Mouse (Mus musculus) limb, embryonic 15.5 days (tissue): ENCODE results near the gene Gm20388. TPM values are rescaled to one million over a fixed set of nuclear protein-coding genes. Genes with fewer than 3 reads are reported as not detected.

ENCODE experiments used
- ATAC-seq: fragments of 200-750 bp; cut with Nextera tagmentation; 2 replicates; pipeline ENCODE4 v1.8.0; 2017; ENCODE audit warnings: low read depth, moderate TSS enrichment; ENCODE audit not compliant: insufficient number of reproducible peaks, low FRiP score, low TSS enrichment
- H3K27ac ChIP-seq: fragments of 300-500 bp; sonication (generic); 2 replicates; pipeline ENCODE4 v1.5.1; 2015; ENCODE audit warnings: moderate library complexity, mild to moderate bottlenecking, inconsistent platforms
- H3K27me3 ChIP-seq: fragments of 300-500 bp; sonication (generic); 2 replicates; pipeline ENCODE4 v1.6.1; 2015; ENCODE audit warnings: inconsistent platforms
- H3K36me3 ChIP-seq: fragments of 300-500 bp; sonication (generic); 2 replicates; pipeline ENCODE4 v1.6.1; 2015; ENCODE audit warnings: inconsistent platforms
- H3K4me1 ChIP-seq: fragments of 300-500 bp; sonication (generic); 2 replicates; pipeline ENCODE4 v1.6.1; 2015; ENCODE audit warnings: inconsistent platforms
- H3K4me2 ChIP-seq: fragments of 300-500 bp; sonication (generic); 2 replicates; pipeline ENCODE4 v1.6.1; 2015; ENCODE audit warnings: mild to moderate bottlenecking, inconsistent platforms
- H3K4me3 ChIP-seq: fragments of 300-500 bp; sonication (generic); 2 replicates; pipeline ENCODE4 v1.5.1; 2015; ENCODE audit warnings: mild to moderate bottlenecking, inconsistent platforms
- H3K9ac ChIP-seq: fragments of 300-500 bp; sonication (generic); 2 replicates; pipeline ENCODE4 v1.6.1; 2015; ENCODE audit warnings: inconsistent platforms
- H3K9me3 ChIP-seq: fragments of 300-500 bp; sonication (generic); 2 replicates; pipeline ENCODE4 v1.6.1; 2016; ENCODE audit warnings: inconsistent platforms
- WGBS: fragments of 180-500 bp; shearing (Covaris S2); methylation state at CpG from one replicate; pipeline ENCODE4 v1.1.7; 2015; 5-methylcytosine and 5-hydroxymethylcytosine counted together
- polyA plus RNA-seq: library from polyadenylated mRNA; unstranded; fragments of >200 nt; fragmentation: Nextera tagmentation; extraction: Ambion mirVana; gene quantifications from 2 replicates; pipeline ENCODE4 v1.2.1, GENCODE M21; 2015

Gene Gm20388
- polyA plus RNA-seq, 1 experiment from 2014 or later = 4.9 TPM

GRCm38 (mm10) chr8:120282465-120282864 is 371.8 kb downstream of the Gm20388 start:
- Histone ChIP-seq H3K9ac (no peak overlapping the region), H3K27me3 (no peaks in the 10 kb centered on the region), H3K4me1 (peaks cover 84% of the 10 kb centered on the region), H3K27ac (peak overlapping the region; percentile 71), H3K4me2 (no peak overlapping the region), H3K36me3 (no peaks in the 10 kb centered on the region), H3K9me3 (no peaks in the 10 kb centered on the region), H3K4me3 (no peak overlapping the region)
- WGBS = 13% methylated on average over 5 of the region's 5 CpGs
- ATAC-seq = no peak

GRCm38 (mm10) chr8:120284265-120284664 is 373.6 kb downstream of the Gm20388 start:
- Histone ChIP-seq H3K4me1 (peaks cover 84% of the 10 kb centered on the region), H3K36me3 (no peaks in the 10 kb centered on the region), H3K4me3 (no peak overlapping the region), H3K27ac (peak overlapping the region; percentile 71), H3K4me2 (no peak overlapping the region), H3K9me3 (no peaks in the 10 kb centered on the region), H3K9ac (no peak overlapping the region), H3K27me3 (no peaks in the 10 kb centered on the region)
- 26% methylated on average over 9 of the region's 9 CpGs for whole genome bisulfite sequencing
- no peak for ATAC-seq

- H3K4me2 ChIP-seq = no peak overlapping the region
- peak; percentile 73; the same call in 1 of the 2 replicates for ATAC-seq
Measured at GRCm38 (mm10) chr8:120285033-120285432, 374.4 kb downstream of the Gm20388 start.

GRCm38 (mm10) chr8:120285878-120286277 is 375.2 kb downstream of the Gm20388 start:
- Histone ChIP-seq H3K27ac (peak overlapping the region; percentile 71), H3K4me2 (no peak overlapping the region), H3K9ac (no peak overlapping the region), H3K36me3 (no peaks in the 10 kb centered on the region), H3K4me3 (no peak overlapping the region), H3K4me1 (peaks cover 91% of the 10 kb centered on the region), H3K9me3 (no peaks in the 10 kb centered on the region), H3K27me3 (no peaks in the 10 kb centered on the region)
- ATAC-seq = no peak
- 51% methylated on average over 9 of the region's 9 CpGs for WGBS

More at GRCm38 (mm10) chr8:120285033-120285432, 374.4 kb downstream of the Gm20388 start:
- Histone ChIP-seq H3K4me3 (no peak overlapping the region), H3K27ac (peak overlapping the region; percentile 71), H3K4me1 (peaks cover 89% of the 10 kb centered on the region), H3K9me3 (no peaks in the 10 kb centered on the region), H3K9ac (no peak overlapping the region), H3K27me3 (no peaks in the 10 kb centered on the region), H3K36me3 (no peaks in the 10 kb centered on the region)
- WGBS = 22% methylated on average over 3 of the region's 3 CpGs

GRCm38 (mm10) chr8:120288122-120288908 is 377.7 kb downstream of the Gm20388 start:
- WGBS = 37% methylated on average over 21 of the region's 21 CpGs
- peaks cover 89% of the 10 kb centered on the region for H3K4me1 ChIP-seq
- ATAC-seq = no peak
- H3K27me3 ChIP-seq = no peaks in the 10 kb centered on the region
- H3K4me2 ChIP-seq = no peak overlapping the region
- H3K27ac ChIP-seq = peak overlapping the region; percentile 50
- no peaks in the 10 kb centered on the region for H3K9me3 ChIP-seq
- H3K4me3 ChIP-seq = no peak overlapping the region
- H3K9ac ChIP-seq = no peak overlapping the region
- H3K36me3 ChIP-seq = no peaks in the 10 kb centered on the region

GRCm38 (mm10) chr8:120289191-120289590 is 378.6 kb downstream of the Gm20388 start:
- Histone ChIP-seq H3K27me3 (no peaks in the 10 kb centered on the region), H3K9ac (no peak overlapping the region), H3K9me3 (no peaks in the 10 kb centered on the region), H3K36me3 (no peaks in the 10 kb centered on the region), H3K4me2 (no peak overlapping the region), H3K27ac (peak overlapping the region; percentile 39; the same call in 1 of the 2 replicates), H3K4me1 (peaks cover 89% of the 10 kb centered on the region), H3K4me3 (no peak overlapping the region)
- no peak for ATAC-seq
- 85% methylated on average over 7 of the region's 7 CpGs for WGBS

GRCm38 (mm10) chr8:120289698-120290181 is 379.1 kb downstream of the Gm20388 start:
- ATAC-seq = 0 out of 2 replicates have a peak, but pooled peaks have one; percentile 1
- Histone ChIP-seq H3K27ac (peak overlapping the region; percentile 39; the same call in 1 of the 2 replicates), H3K4me3 (no peak overlapping the region), H3K27me3 (no peaks in the 10 kb centered on the region), H3K36me3 (no peaks in the 10 kb centered on the region), H3K4me2 (no peak overlapping the region), H3K9ac (no peak overlapping the region), H3K9me3 (no peaks in the 10 kb centered on the region), H3K4me1 (peaks cover 89% of the 10 kb centered on the region)
- 39% methylated on average over 10 of the region's 10 CpGs for whole genome bisulfite sequencing

GRCm38 (mm10) chr8:120290614-120291013 is 380.0 kb downstream of the Gm20388 start:
- Histone ChIP-seq H3K4me2 (no peak overlapping the region), H3K4me3 (no peak overlapping the region), H3K4me1 (peaks cover 89% of the 10 kb centered on the region), H3K36me3 (no peaks in the 10 kb centered on the region), H3K27ac (no peak overlapping the region), H3K9me3 (no peaks in the 10 kb centered on the region), H3K9ac (no peak overlapping the region), H3K27me3 (no peaks in the 10 kb centered on the region)
- no peak for ATAC-seq
- 65% methylated on average over 15 of the region's 15 CpGs for WGBS

GRCm38 (mm10) chr8:120291650-120292049 is 381.0 kb downstream of the Gm20388 start:
- no peak overlapping the region for H3K27ac ChIP-seq

GRCm38 (mm10) chr8:120292316-120293107 is 381.9 kb downstream of the Gm20388 start:
- no peaks in the 10 kb centered on the region for H3K9me3 ChIP-seq
- ATAC-seq = no peak
- 51% methylated on average over 8 of the region's 8 CpGs for WGBS
- no peaks in the 10 kb centered on the region for H3K36me3 ChIP-seq
- H3K27ac ChIP-seq = no peak overlapping the region
- H3K4me3 ChIP-seq = no peak overlapping the region
- H3K4me2 ChIP-seq = no peak overlapping the region
- H3K27me3 ChIP-seq = no peaks in the 10 kb centered on the region
- peaks cover 88% of the 10 kb centered on the region for H3K4me1 ChIP-seq
- no peak overlapping the region for H3K9ac ChIP-seq

More at GRCm38 (mm10) chr8:120291650-120292049, 381.0 kb downstream of the Gm20388 start:
- 80% methylated on average over 9 of the region's 9 CpGs for WGBS
- Histone ChIP-seq H3K36me3 (no peaks in the 10 kb centered on the region), H3K4me1 (peaks cover 89% of the 10 kb centered on the region), H3K4me2 (no peak overlapping the region), H3K4me3 (no peak overlapping the region), H3K9me3 (no peaks in the 10 kb centered on the region), H3K9ac (no peak overlapping the region), H3K27me3 (no peaks in the 10 kb centered on the region)
- ATAC-seq = no peak

- 54% methylated on average over 18 of the region's 18 CpGs for WGBS
- no peak overlapping the region for H3K27ac ChIP-seq
- H3K9ac ChIP-seq = no peak overlapping the region
- ATAC-seq = no peak
- peaks cover 84% of the 10 kb centered on the region for H3K4me1 ChIP-seq
- no peaks in the 10 kb centered on the region for H3K36me3 ChIP-seq
- no peaks in the 10 kb centered on the region for H3K9me3 ChIP-seq
- no peak overlapping the region for H3K4me2 ChIP-seq
- H3K27me3 ChIP-seq = no peaks in the 10 kb centered on the region
- no peak overlapping the region for H3K4me3 ChIP-seq
Measured at GRCm38 (mm10) chr8:120293421-120294357, 383.0 kb downstream of the Gm20388 start.
